Mouse (Mus musculus): ENCODE measurements around the gene Atp11a.

- TF ChIP-seq CTCF (IDR thresholded peaks at IDR 0.05; ENCODE audit: low read depth), result peak; percentile 51
- no peak for TF ChIP-seq EP300 (IDR thresholded peaks at IDR 0.05; ENCODE audit: low read depth)
Observed at GRCm38 (mm10) chr8:12811231-12811630, 54.4 kb downstream of the Atp11a start.

Data from heart, postnatal 0 days (tissue).